Mouse (Mus musculus): ENCODE data around the gene Pdhb.
"Not testable (repeated sequence)": the region's sequence is repeated elsewhere in the genome, so short reads cannot be mapped to it uniquely, and the experiment has no call there.

Pdhb gene

DNA sequence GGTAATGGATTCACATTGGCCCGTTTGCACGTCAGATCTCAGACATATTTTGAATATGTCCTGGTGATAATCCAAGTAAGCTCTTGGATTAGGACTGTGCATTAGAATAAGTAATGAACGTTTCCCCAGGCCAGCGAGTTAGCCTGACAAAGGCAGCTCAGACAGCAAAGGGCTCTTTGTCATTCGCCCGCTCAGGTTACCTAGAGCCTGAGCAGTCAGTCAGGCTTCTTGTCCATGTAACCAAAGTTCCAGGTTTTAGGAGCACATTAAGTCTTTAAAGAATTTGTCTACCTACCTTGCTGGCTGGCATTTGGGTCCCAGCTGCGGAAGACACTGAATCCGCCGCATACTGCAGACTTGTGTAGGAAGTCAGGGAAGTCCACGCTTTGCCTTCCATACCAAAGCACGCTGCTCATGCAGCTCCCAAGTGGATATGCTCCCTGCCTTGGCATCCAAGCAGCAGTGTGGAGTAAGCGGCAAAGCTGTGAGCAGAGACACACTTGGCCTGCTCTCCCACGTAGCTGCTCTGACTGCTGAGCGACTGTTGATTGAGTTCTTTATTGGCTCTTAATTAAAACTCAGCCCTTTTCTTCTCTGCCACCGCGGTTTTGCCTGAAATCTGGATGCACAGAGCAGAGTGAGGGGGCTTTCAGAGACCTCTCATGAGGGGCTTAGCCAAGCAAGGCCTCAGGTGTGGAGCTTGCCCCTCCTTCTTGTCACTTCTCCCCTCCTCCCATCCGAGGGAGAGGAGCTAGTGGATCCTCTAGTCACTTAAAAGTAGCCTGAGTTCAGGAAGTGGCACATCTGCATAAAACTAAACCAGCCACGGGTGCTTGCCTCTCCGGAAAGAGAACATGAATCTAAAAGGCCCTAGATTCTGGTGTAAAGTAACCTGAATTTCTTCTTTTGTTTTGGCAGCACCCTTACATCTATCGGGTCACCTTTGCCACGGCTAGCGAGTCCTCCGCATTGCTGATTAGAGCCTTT, 32.8 kb downstream of the Pdhb start:
- in situ Hi-C loops (cut with MseI, MboI) = no loop called here

DNA sequence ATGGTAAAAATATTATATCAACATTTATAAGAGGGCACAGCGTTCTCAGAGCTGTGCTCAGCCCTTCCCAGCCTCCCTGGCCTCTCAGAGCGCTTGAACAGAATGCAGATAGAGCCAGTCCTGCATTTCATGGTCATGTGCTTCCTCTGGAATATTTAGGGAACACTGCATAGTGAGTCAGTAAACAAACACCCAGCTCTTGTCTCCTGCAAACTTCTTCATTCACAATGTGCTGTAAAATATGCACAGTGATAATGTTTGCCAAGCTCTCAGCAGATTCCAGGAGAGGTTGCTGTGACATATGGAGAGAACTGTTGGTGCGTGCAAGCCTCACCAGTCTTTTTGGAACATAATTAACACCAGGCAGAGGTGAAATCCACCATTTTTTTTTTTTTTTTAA, 37.7 kb downstream of the Pdhb start:
- in situ Hi-C loops (cut with MseI, MboI) = no loop called here

DNA sequence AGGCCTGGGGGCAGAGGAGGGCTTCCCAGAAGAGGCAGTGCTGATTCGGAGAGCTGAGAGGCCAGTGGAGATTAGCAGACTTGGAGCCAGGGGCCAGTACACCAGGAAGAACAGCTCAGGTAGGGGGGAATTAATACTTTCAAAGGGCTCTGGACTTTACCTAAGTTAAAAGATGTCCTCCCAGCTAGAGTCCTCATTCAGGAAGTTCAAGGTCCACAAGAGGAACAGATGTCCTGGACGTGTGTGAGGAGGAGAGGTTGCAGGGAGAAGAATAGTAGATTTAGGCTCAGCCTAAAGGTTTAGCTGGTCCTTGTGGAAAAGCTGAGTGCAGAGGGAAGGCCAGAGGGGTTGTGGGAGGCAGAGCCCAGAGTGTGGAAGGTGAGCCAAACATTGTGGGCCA, 38.6 kb downstream of the Pdhb start:
- in situ Hi-C loops (cut with MseI, MboI) = no loop called here

DNA sequence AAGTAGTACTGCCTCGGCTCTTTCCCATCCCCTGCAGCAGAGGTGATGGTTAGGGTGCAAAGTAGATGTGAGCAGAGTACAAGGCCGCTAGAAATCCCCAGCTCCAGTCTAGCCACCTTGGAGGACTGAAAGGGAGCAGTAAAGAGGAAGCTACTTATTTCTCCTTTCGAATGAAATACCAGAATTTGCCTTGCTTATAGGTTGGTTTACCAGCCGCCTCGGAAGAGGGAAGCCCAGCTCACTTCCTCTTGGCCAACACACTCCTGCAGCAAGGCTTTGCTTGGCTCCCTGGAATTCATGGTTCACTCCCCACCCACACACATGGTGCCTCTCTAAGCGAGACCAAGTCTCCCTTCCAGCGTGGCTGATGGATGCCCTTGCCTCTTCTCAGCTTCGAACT, 40.0 kb downstream of the Pdhb start:
- in situ Hi-C loops (cut with MseI, MboI) = no loop called here

DNA sequence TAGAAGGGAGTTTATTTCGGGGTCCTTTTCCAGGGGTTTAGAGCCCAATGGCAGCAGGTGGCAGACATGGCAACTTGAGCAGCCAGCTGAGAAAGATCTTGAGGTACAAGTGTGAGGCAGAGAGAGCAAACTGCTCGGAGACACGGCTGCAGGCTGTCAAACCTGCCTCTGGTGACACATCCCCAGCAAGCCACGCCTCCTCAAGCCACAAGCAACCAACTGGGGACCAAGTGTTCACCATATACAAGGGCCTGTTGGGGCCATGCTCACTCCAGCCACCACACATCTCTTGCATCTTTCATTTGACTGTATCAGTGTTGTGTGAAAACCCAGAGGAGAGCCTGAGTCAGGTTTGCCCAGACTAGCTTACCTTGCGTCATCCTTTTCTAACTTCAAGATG, 44.9 kb downstream of the Pdhb start:
- in situ Hi-C loops (cut with MseI, MboI) = no loop called here

DNA sequence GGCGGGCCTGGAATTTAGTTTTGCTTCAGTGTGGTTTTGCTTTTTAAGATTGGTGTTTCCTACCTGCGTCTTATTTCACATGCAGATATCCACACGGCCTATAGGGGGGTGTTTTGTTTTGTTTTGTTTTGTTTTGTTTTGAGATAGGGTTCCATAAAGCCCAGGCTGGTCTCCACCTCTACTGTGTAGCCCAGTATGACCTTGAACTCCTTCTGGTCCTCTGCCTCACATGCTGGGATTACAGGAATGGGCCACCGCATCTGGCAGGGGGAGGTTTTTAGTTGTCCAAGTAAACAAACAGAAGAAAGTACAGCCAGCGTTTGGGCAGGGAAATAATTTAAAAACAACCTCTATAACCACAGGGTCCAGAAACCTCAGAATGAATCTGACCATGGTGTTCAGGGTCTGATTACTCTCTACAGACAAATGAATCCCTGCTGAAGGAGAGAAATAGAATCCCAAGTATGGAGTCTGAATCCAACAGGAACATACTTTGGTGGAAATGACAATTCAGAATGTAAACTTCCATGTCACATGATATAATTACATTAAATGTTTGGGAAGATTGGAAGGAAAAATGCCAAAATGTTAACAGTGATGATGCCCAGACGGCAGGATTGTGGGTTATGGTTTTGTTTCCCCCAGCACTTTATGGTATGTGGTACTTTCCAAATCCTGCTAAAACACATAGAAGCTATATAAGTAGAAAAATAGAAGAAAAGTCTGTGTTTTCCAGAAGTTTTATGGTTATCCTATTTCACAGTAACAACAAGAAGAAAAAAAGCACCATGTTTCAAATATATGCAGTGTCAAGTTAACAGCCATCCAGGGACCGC, 48.6 kb downstream of the Pdhb start:
- in situ Hi-C loops (cut with MseI, MboI) = no loop called here

DNA sequence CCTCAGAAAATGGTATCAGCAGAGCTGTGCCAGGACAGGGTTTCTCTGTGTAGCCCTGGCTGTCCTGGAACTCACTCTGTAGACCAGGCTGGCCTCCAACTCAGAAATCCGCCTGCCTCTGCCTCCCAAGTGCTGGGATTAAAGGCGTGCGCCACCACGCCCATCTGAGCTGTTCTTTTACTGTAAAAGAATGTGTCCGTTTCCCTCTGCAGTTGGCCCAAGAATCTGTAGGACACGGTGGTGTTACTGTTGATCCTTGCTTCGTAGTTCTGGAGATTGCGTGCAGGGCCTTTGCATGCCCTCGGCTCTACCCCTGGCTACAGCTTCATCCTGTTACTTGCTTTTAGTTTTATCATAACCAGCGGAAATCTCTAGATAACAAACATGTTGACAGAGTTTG, 49.2 kb downstream of the Pdhb start:
- in situ Hi-C loops (cut with MseI, MboI) = not testable (repeated sequence)

DNA sequence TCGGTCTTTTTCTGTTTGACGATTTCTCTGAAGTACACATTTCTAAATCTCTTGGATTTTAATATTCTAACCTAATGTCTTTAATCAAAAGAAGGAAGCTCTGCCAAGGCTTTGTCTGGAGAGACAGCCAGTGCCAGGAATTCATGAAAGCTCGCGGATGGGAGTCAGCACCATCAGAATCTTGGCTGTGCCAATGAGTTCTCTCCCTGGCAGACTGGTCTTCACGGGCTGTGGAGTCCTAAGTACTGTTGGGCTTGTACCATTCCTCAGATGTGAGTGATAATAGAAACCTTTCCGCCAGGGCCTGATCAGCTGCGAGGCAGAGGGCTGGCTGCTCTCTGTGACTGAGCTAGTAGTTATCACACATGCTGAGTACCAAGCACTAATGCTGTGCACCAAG, 49.7 kb downstream of the Pdhb start:
- in situ Hi-C loops (cut with MseI, MboI) = no loop called here

DNA sequence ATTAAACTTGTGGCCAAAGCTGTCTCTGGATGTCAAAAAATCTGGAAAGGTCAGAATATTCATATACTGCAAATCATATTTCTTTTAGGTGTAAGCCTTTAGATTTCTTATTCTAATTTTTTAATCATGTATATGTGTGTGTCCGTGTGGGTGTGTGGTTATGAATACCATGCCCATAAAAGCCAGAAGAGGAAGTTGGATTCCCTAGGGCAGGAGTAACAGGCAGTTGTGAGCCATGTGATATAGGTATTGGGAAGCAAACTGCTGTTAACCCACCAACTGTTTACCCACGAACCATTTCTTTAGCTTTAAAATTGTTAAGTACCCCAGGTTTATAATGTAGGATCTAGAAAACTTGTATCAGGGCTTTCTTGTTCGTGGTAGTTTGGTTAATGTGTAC, 52.9 kb downstream of the Pdhb start:
- in situ Hi-C loops (cut with MseI, MboI) = no loop called here

DNA sequence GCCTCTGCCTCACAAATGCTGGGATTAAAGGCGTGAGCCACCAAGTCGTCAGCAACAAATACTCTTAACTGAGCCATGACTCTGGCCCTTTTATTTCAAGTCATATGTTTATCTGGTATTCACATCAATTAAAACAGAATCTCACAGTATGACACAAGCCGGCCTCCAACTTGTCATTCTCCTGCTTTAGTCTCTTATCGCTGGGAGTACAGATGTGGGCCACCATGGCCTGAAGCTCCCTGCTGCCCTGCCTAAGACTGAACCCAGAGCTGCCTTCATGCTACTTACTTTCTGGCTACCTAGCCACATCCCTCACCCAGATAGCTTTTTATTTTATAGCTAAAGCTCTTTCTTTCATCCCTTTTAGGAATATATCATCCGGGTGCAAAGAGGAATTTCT, 53.4 kb downstream of the Pdhb start:
- in situ Hi-C loops (cut with MseI, MboI) = no loop called here

DNA sequence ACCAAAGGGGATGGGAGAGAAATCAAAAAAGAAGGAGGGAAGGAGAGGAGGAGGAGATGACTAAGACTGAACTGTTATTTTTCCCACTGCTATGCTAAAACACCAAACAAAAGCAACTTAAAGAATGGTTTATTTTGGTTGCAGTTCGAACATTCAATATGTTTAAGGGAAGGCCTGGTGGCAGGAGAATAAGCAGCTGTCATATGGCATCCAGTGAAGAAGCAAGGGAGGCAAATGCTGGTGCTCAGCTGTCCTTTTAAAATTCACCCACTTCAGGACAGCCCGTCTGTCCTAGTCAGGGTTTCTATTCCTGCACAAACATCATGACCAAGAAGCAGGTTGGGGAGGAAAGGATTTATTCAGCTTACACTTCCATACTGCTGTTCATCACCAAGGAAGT, 55.5 kb downstream of the Pdhb start:
- in situ Hi-C loops (cut with MseI, MboI) = no loop called here

Data from mouse trophoblast stem cell (cell line).